Comparison of ENCODE assay signal across 27 mouse cellular contexts in the genomic region with DNA sequence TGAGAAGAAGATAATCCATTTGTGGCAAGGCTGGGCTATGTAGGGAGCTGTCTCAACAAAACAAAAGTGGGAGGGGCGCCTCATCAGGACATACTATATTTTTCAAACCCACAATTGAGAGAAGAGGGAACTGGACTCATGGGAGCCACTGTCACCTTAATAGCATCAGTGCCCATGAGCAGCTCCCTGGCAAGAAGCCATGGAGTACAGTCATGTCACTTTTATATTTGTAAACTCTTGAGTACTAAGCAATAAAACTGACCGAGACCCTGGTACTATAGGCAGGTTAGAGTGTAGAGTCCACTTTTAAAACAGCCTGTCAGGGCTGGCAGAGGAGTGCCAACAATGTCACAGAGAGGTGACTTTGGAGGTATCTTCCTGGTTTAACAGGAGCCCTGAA. TPM values are rescaled to one million over a fixed set of nuclear protein-coding genes. Genes with fewer than 3 reads are reported as not detected.
DNase-seq lines count a peak whose midpoint lies in the region; ATAC-seq and TF ChIP-seq lines count a peak whose summit lies in the region.
"Had no signal": no experiment of that assay in that cellular context is flagged by ENCODE, and none has a peak within 500 bp of the region (broad histone marks: within the 10 kb centered on the region; RNA-seq: fewer than 3 reads in every experiment).

No protein-coding gene starts in this region.

- H3K36me3 ChIP-seq in heart, embryonic 13.5 days = no peaks in the 10 kb centered on the region
- H3K36me3 ChIP-seq in midbrain, embryonic 11.5 days (ENCODE audit: control insufficient read depth, insufficient read depth, low read length) = no peaks in the 10 kb centered on the region
- no peaks in the 10 kb centered on the region for H3K36me3 ChIP-seq in midbrain, postnatal 0 days (ENCODE audit: insufficient read depth, low read length)
- no peaks in the 10 kb centered on the region for H3K36me3 ChIP-seq in forebrain, embryonic 12.5 days (replicated peaks)
- H3K36me3 ChIP-seq: limb, embryonic 13.5 days; midbrain, embryonic 15.5 days had no signal

- intact Hi-C loops in heart, postnatal 10 days (cut with DNase I) = no loop called here

- WGBS in heart, embryonic 13.5 days = 75% methylated on average over 2 of the region's 2 CpGs
- 90% methylated on average over 2 of the region's 2 CpGs for WGBS in midbrain, embryonic 11.5 days
- WGBS in midbrain, postnatal 0 days = 87% methylated on average over 2 of the region's 2 CpGs
- 89% methylated on average over 2 of the region's 2 CpGs for WGBS in forebrain, embryonic 12.5 days

- ATAC-seq in heart, embryonic 13.5 days (ENCODE audit: extremely low read depth, insufficient number of reproducible peaks, low FRiP score, low TSS enrichment) = no peak
- ATAC-seq in midbrain, embryonic 11.5 days (ENCODE audit: low FRiP score) = no peak
- no peak for ATAC-seq in midbrain, postnatal 0 days (ENCODE audit: low FRiP score)
- no peak for ATAC-seq in forebrain, embryonic 12.5 days (ENCODE audit: low FRiP score)
- ATAC-seq: hindbrain, embryonic 16.5 days; midbrain, embryonic 15.5 days; Patski had no signal

- no peak for TF ChIP-seq CTCF in midbrain, postnatal 0 days (IDR thresholded peaks at IDR 0.05)

- no peak overlapping the region for H3K4me2 ChIP-seq in heart, embryonic 13.5 days
- no peak overlapping the region for H3K4me2 ChIP-seq in midbrain, embryonic 11.5 days
- no peak overlapping the region for H3K4me2 ChIP-seq in midbrain, postnatal 0 days (ENCODE audit: low read depth, low read length, poor library complexity, severe bottlenecking)
- no peak overlapping the region for H3K4me2 ChIP-seq in forebrain, embryonic 12.5 days

- no peak overlapping the region for H3K4me3 ChIP-seq in heart, embryonic 13.5 days
- H3K4me3 ChIP-seq in midbrain, embryonic 11.5 days (ENCODE audit: low read depth, low read length) = no peak overlapping the region
- H3K4me3 ChIP-seq in midbrain, postnatal 0 days (ENCODE audit: low read depth, low read length) = no peak overlapping the region
- H3K4me3 ChIP-seq in forebrain, embryonic 12.5 days (replicated peaks) = no peak overlapping the region
- H3K4me3 ChIP-seq: embryonic facial prominence, embryonic 10.5 days; heart, adult 2 months; limb, embryonic 13.5 days; midbrain, embryonic 15.5 days had no signal

- no peaks in the 10 kb centered on the region for H3K9me3 ChIP-seq in heart, embryonic 13.5 days
- H3K9me3 ChIP-seq in midbrain, embryonic 11.5 days (ENCODE audit: control insufficient read depth, low read length) = no peaks in the 10 kb centered on the region
- H3K9me3 ChIP-seq in midbrain, postnatal 0 days (ENCODE audit: low read length) = no peaks in the 10 kb centered on the region
- H3K9me3 ChIP-seq in forebrain, embryonic 12.5 days = no peaks in the 10 kb centered on the region
- H3K9me3 ChIP-seq: embryonic facial prominence, embryonic 10.5 days; limb, embryonic 13.5 days; midbrain, embryonic 15.5 days had no signal

- 0 out of 2 replicates have a peak overlapping the region, but pooled peaks have one; percentile 6 for H3K27ac ChIP-seq in heart, embryonic 13.5 days (replicated peaks)
- H3K27ac ChIP-seq in midbrain, embryonic 11.5 days (ENCODE audit: low read depth, low read length) = no peak overlapping the region
- no peak overlapping the region for H3K27ac ChIP-seq in midbrain, postnatal 0 days (ENCODE audit: low read depth, low read length)
- no peak overlapping the region for H3K27ac ChIP-seq in forebrain, embryonic 12.5 days
- H3K27ac ChIP-seq: embryonic facial prominence, embryonic 10.5 days; heart, adult 2 months; limb, embryonic 13.5 days; liver, embryonic 14.5 days; midbrain, embryonic 15.5 days had no signal

- H3K9ac ChIP-seq in heart, embryonic 13.5 days = peak overlapping the region; percentile 12; the same call in 1 of the 2 replicates
- no peak overlapping the region for H3K9ac ChIP-seq in midbrain, embryonic 11.5 days (ENCODE audit: low read length)
- no peak overlapping the region for H3K9ac ChIP-seq in midbrain, postnatal 0 days (replicated peaks; ENCODE audit: low read length, poor library complexity, severe bottlenecking)
- no peak overlapping the region for H3K9ac ChIP-seq in forebrain, embryonic 12.5 days
- H3K9ac ChIP-seq: limb, embryonic 13.5 days; liver, embryonic 14.5 days; midbrain, embryonic 15.5 days had no signal

- peaks cover 79% of the 10 kb centered on the region for H3K4me1 ChIP-seq in heart, embryonic 13.5 days
- H3K4me1 ChIP-seq in midbrain, embryonic 11.5 days (ENCODE audit: control insufficient read depth, insufficient read depth, low read length) = peaks cover 19% of the 10 kb centered on the region
- 0 out of 2 replicates have a peak, but pooled peaks cover 6% of the 10 kb centered on the region for H3K4me1 ChIP-seq in midbrain, postnatal 0 days (ENCODE audit: insufficient read depth, low read length)
- peaks cover 65% of the 10 kb centered on the region for H3K4me1 ChIP-seq in forebrain, embryonic 12.5 days

- DNase-seq in heart, postnatal 10 days = no peak
- peak; percentile 73 for DNase-seq in midbrain, embryonic 11.5 days (ENCODE audit: low spot score, missing footprints)
- no peak for DNase-seq in midbrain, postnatal 0 days (ENCODE audit: low spot score)
- peak; percentile 24 for DNase-seq in adrenal gland, postnatal 25 days
- no peak for DNase-seq in cerebellum, postnatal 4 days (ENCODE audit: low spot score in 2 of 2)
- DNase-seq: cerebellum, adult 11-12 months; gastrocnemius, postnatal 10 days; heart, adult 2 months; kidney, adult 11 months; layer of hippocampus, postnatal 36 days; right cerebral cortex, postnatal 14 days had no signal

- H3K27me3 ChIP-seq in heart, embryonic 13.5 days (replicated peaks) = no peaks in the 10 kb centered on the region
- H3K27me3 ChIP-seq in midbrain, embryonic 11.5 days (ENCODE audit: control insufficient read depth, insufficient read depth, low read length) = no peaks in the 10 kb centered on the region
- H3K27me3 ChIP-seq in midbrain, postnatal 0 days (ENCODE audit: insufficient read depth, low read length) = no peaks in the 10 kb centered on the region
- no peaks in the 10 kb centered on the region for H3K27me3 ChIP-seq in forebrain, embryonic 12.5 days
- H3K27me3 ChIP-seq: limb, embryonic 13.5 days; midbrain, embryonic 15.5 days; Patski had no signal

RNA-seq across cellular contexts. Expression of a gene that starts 3.7 kb away (rescaled TPM):
- 47.2 and 49.8 TPM in 2 replicates for polyA plus RNA-seq in heart, embryonic 13.5 days (2015; fragmentation: Nextera tagmentation; extraction: Ambion mirVana)
- 10 to 100 TPM; 47.8 to 49.8 TPM for total RNA-seq in heart, postnatal 10 days (2021)
- polyA plus RNA-seq in midbrain, embryonic 11.5 days (2014; fragmentation: Nextera tagmentation; extraction: Ambion mirVana) = 193 and 199 TPM in 2 replicates
- 164 and 181 TPM in 2 replicates for total RNA-seq in midbrain, postnatal 0 days (2014; rRNA removed)
- 103 and 109 TPM in 2 replicates for polyA plus RNA-seq in midbrain, postnatal 0 days (2015; fragmentation: Nextera tagmentation; extraction: Ambion mirVana)
- total RNA-seq in adrenal gland, postnatal 25 days (2021) = 35.2 and 35.8 TPM in 2 replicates
- 167 and 177 TPM in 2 replicates for polyA plus RNA-seq in forebrain, embryonic 12.5 days (2016; fragmentation: Nextera tagmentation; extraction: Ambion mirVana)

RNA-seq across cellular contexts. Expression of a gene that starts 35.2 kb away (rescaled TPM):
- polyA plus RNA-seq in heart, embryonic 13.5 days (2015; fragmentation: Nextera tagmentation; extraction: Ambion mirVana) = 27.9 and 30.0 TPM in 2 replicates
- 10 to 100 TPM; 21.8 to 23.2 TPM for total RNA-seq in heart, postnatal 10 days (2021)
- polyA plus RNA-seq in midbrain, embryonic 11.5 days (2014; fragmentation: Nextera tagmentation; extraction: Ambion mirVana) = 45.2 and 49.9 TPM in 2 replicates
- total RNA-seq in midbrain, postnatal 0 days (2014; rRNA removed) = 27.7 and 27.8 TPM in 2 replicates
- polyA plus RNA-seq in midbrain, postnatal 0 days (2015; fragmentation: Nextera tagmentation; extraction: Ambion mirVana) = 43.0 and 45.0 TPM in 2 replicates
- 19.3 and 26.5 TPM in 2 replicates for total RNA-seq in adrenal gland, postnatal 25 days (2021)
- 55.1 and 57.1 TPM in 2 replicates for polyA plus RNA-seq in forebrain, embryonic 12.5 days (2016; fragmentation: Nextera tagmentation; extraction: Ambion mirVana)

RNA-seq across cellular contexts. Expression of a gene that starts 58.6 kb away (rescaled TPM):
- polyA plus RNA-seq in heart, embryonic 13.5 days (2015; fragmentation: Nextera tagmentation; extraction: Ambion mirVana) = not detected in 2 replicates
- total RNA-seq in heart, postnatal 10 days (2021) = not detected
- not detected in 2 replicates for polyA plus RNA-seq in midbrain, embryonic 11.5 days (2014; fragmentation: Nextera tagmentation; extraction: Ambion mirVana)
- not detected in 2 replicates for total RNA-seq in midbrain, postnatal 0 days (2014; rRNA removed)
- not detected in 2 replicates for polyA plus RNA-seq in midbrain, postnatal 0 days (2015; fragmentation: Nextera tagmentation; extraction: Ambion mirVana)
- not detected in 2 replicates for total RNA-seq in adrenal gland, postnatal 25 days (2021)
- not detected in 2 replicates for polyA plus RNA-seq in forebrain, embryonic 12.5 days (2016; fragmentation: Nextera tagmentation; extraction: Ambion mirVana)
- total RNA-seq: common myeloid progenitor, adult 5-6 weeks; gastrocnemius, postnatal 10 days; heart, adult 2 months; hematopoietic stem cell, adult 5-6 weeks; megakaryocyte progenitor cell, adult 5-6 weeks; neutrophil, adult 5-6 weeks had no signal
- polyA plus RNA-seq: embryonic facial prominence, embryonic 10.5 days; forebrain, embryonic 11.5 days; heart, adult 2 months; hindbrain, embryonic 16.5 days; kidney, embryonic 16.5 days; limb, embryonic 13.5 days; liver, embryonic 14.5 days; lung, embryonic 16.5 days; midbrain, embryonic 15.5 days; stomach, embryonic 16.5 days had no signal

Comparison
In these comparisons a context has a peak if more than half of its experiments do, and no peak if none do; other contexts are left out.
1. DNase-seq: peak in midbrain, embryonic 11.5 days (single experiment) and adrenal gland, postnatal 25 days (single experiment); none in heart, postnatal 10 days (0 of 2), midbrain, postnatal 0 days (single experiment) and cerebellum, postnatal 4 days (0 of 2).